ENCODE assay signal across 8 mouse cellular contexts in genomic region chr11:117081165-117082064, GRCm38 (mm10). TPM values are rescaled to one million over a fixed set of nuclear protein-coding genes. Genes with fewer than 3 reads are reported as not detected.
DNase-seq lines count a peak whose midpoint lies in the region; ATAC-seq and TF ChIP-seq lines count a peak whose summit lies in the region.

No protein-coding gene starts in this region.

- TF ChIP-seq POLR2A in cerebellum, adult 2 months (IDR thresholded peaks at IDR 0.05; ENCODE audit: borderline replicate concordance, insufficient read depth, low read length): no peak
- no peak for TF ChIP-seq POLR2A in olfactory bulb, adult 2 months (IDR thresholded peaks at IDR 0.05; ENCODE audit: insufficient read depth, low read depth, low read length)

- H3K9me3 ChIP-seq in lung, embryonic 15.5 days: no peaks in the 10 kb centered on the region

- peak; percentile 63 for ATAC-seq in lung, embryonic 15.5 days (ENCODE audit: borderline replicate concordance, extremely low read depth, low FRiP score, low TSS enrichment)

- H3K4me3 ChIP-seq in cerebellum, adult 2 months (replicated peaks; ENCODE audit: insufficient read depth, low read depth, low read length): peak overlapping the region; percentile 16
- no peak overlapping the region; the same call in 1 of the 2 replicates for H3K4me3 ChIP-seq in layer of hippocampus, adult 2 months
- no peak overlapping the region for H3K4me3 ChIP-seq in lung, embryonic 15.5 days
- H3K4me3 ChIP-seq in olfactory bulb, adult 2 months (ENCODE audit: insufficient read depth, low read depth, low read length): no peak overlapping the region

- H3K27me3 ChIP-seq in cerebellum, adult 2 months (ENCODE audit: control insufficient read depth, insufficient read depth, low read length): no peaks in the 10 kb centered on the region
- H3K27me3 ChIP-seq in lung, embryonic 15.5 days: no peaks in the 10 kb centered on the region

- peaks cover 29% of the 10 kb centered on the region for H3K36me3 ChIP-seq in lung, embryonic 15.5 days

- peak overlapping the region; percentile 64 for H3K27ac ChIP-seq in cerebellum, adult 2 months (ENCODE audit: insufficient read depth, low read length)
- H3K27ac ChIP-seq in layer of hippocampus, adult 2 months: peak overlapping the region; percentile 88
- H3K27ac ChIP-seq in lung, embryonic 15.5 days: peak overlapping the region; percentile 75
- peak overlapping the region; percentile 66 for H3K27ac ChIP-seq in olfactory bulb, adult 2 months (ENCODE audit: insufficient read depth, low read depth, low read length)

- 0 out of 2 replicates have a peak overlapping the region, but pooled peaks have one; percentile 8 for H3K9ac ChIP-seq in lung, embryonic 15.5 days

- DNase-seq in MEL-GATA-1-ER (ENCODE audit: extremely low read depth, low read depth): peak; percentile 64
- DNase-seq in cerebellum, adult 2 months: peak; percentile 79 to 80
- peak; percentile 82 for DNase-seq in forelimb bud, embryonic 11.5 days (ENCODE audit: low read depth, low spot score)
- DNase-seq in heart, postnatal 4 days: peak; percentile 89
- DNase-seq in layer of hippocampus, adult 2 months (ENCODE audit: low spot score in 2 of 2): peak; percentile 79 to 82
- peak; percentile 30 to 55 for DNase-seq in thymus, adult 18-20 months

- 8% methylated on average over 16 of the region's 16 CpGs for WGBS in cerebellum, adult 2 months
- WGBS in lung, embryonic 15.5 days: 21% methylated on average over 16 of the region's 16 CpGs
- 21% methylated on average over 16 of the region's 16 CpGs for WGBS in olfactory bulb, adult 2 months

- peak; percentile 70 for TF ChIP-seq CTCF in cerebellum, adult 2 months (IDR thresholded peaks at IDR 0.05; ENCODE audit: borderline replicate concordance, insufficient read depth, low read depth, low read length)
- peak; percentile 98 for TF ChIP-seq CTCF in layer of hippocampus, adult 2 months (conservative IDR thresholded peaks at IDR 0.05)
- no peak for TF ChIP-seq CTCF in olfactory bulb, adult 2 months (IDR thresholded peaks at IDR 0.05; ENCODE audit: insufficient read depth, low read depth, low read length)

- H3K4me1 ChIP-seq in cerebellum, adult 2 months (ENCODE audit: control insufficient read depth, insufficient read depth, low read length): peaks cover 22% of the 10 kb centered on the region
- H3K4me1 ChIP-seq in lung, embryonic 15.5 days: peaks cover 46% of the 10 kb centered on the region
- H3K4me1 ChIP-seq in olfactory bulb, adult 2 months (ENCODE audit: control insufficient read depth, insufficient read depth, low read length): peaks cover 38% of the 10 kb centered on the region

- peak overlapping the region; percentile 29; the same call in 1 of the 2 replicates for H3K4me2 ChIP-seq in lung, embryonic 15.5 days

RNA-seq across cellular contexts. Expression of gene Sec14l1, which starts 33.6 kb away (rescaled TPM):
- 124 and 137 TPM in 2 replicates for polyA plus RNA-seq in cerebellum, adult 2 months (2012; rRNA removed)
- total RNA-seq in heart, postnatal 4 days (2021): 10 to 100 TPM; 78.4 to 81.7 TPM
- total RNA-seq in layer of hippocampus, adult 2 months (2021): 100 to 1,000 TPM; 226 to 239 TPM
- 68.9 and 73.9 TPM in 2 replicates for polyA plus RNA-seq in lung, embryonic 15.5 days (2015; fragmentation: Nextera tagmentation; extraction: Ambion mirVana)
- polyA plus RNA-seq in olfactory bulb, adult 2 months (2012; ENCODE audit: insufficient read depth, insufficient read length, low replicate concordance, missing spikeins): not detected in 2 replicates
